Mouse (Mus musculus) liver, embryonic 14.5 days (tissue): ENCODE data around the gene Rph3al.

Source experiments
- CTCF ChIP-seq: IDR thresholded peaks from 2 replicates; pipeline ENCODE4 v1.5.1; 2016; ENCODE audit warnings: antibody characterized with exemption, low read depth, control low read depth
- EP300 ChIP-seq: IDR thresholded peaks from 2 replicates; pipeline ENCODE4 v1.6.1; 2016; ENCODE audit warnings: antibody characterized with exemption, low read depth

DNA sequence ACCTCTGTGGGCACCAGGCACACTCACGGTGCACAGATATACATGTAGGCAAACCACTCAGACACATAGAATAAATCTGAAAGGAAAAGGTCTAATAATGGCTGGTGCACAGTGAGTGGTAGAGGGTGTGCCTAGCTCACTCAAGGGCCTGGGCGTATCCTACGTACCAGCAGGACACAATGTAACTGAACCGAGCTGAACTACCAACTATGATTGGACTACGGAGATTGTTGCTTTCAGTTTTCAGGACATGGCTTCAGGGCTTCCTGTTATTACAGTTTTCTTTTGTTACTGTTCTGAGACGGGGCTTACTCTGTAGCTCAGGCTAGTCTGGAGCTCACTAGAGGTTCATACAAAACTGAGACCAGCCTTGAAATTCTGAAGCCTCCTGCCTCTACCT is 88.7 kb downstream of the Rph3al start:
- TF ChIP-seq EP300 (no peak), CTCF (no peak)
